Comparison of ENCODE assay signal across 8 mouse cellular contexts in genomic region chr4:148859906-148860491, GRCm38 (mm10). TPM values are rescaled to one million over a fixed set of nuclear protein-coding genes. Genes with fewer than 3 reads are reported as not detected.
DNase-seq lines count a peak whose midpoint lies in the region; ATAC-seq lines count a peak whose summit lies in the region.

No protein-coding gene starts in this region.

- no peak for DNase-seq in kidney, adult 9 months
- DNase-seq in brain, adult 2 months (ENCODE audit: low read depth, low spot score): peak; percentile 20
- peak; percentile 46 for DNase-seq in forelimb bud, embryonic 11.5 days (ENCODE audit: low read depth, low spot score)
- no peak for DNase-seq in cerebellum, adult 8-10 months
- DNase-seq in natural killer cell, adult 2 months (ENCODE audit: low spot score in 2 of 2): no peak
- no peak for DNase-seq in adrenal gland, adult 18-20 months (ENCODE audit: low spot score in 2 of 2)

- H3K9me3 ChIP-seq in kidney, embryonic 15.5 days (replicated peaks): no peaks in the 10 kb centered on the region
- no peaks in the 10 kb centered on the region for H3K9me3 ChIP-seq in midbrain, embryonic 13.5 days

- peaks cover 39% of the 10 kb centered on the region for H3K27me3 ChIP-seq in kidney, embryonic 15.5 days
- H3K27me3 ChIP-seq in midbrain, embryonic 13.5 days: peaks cover 71% of the 10 kb centered on the region

- peaks cover 31% of the 10 kb centered on the region for H3K4me1 ChIP-seq in kidney, embryonic 15.5 days
- H3K4me1 ChIP-seq in midbrain, embryonic 13.5 days (replicated peaks): peaks cover 60% of the 10 kb centered on the region

- ATAC-seq in kidney, embryonic 15.5 days (replicated peaks; ENCODE audit: low FRiP score): peak; percentile 57
- peak; percentile 78 for ATAC-seq in midbrain, embryonic 13.5 days

- WGBS in kidney, embryonic 15.5 days: 4% methylated on average over 27 of the region's 27 CpGs
- 0% methylated on average over 27 of the region's 27 CpGs for WGBS in midbrain, embryonic 13.5 days

- peak overlapping the region; percentile 60 for H3K4me2 ChIP-seq in kidney, embryonic 15.5 days
- H3K4me2 ChIP-seq in midbrain, embryonic 13.5 days (replicated peaks): peak overlapping the region; percentile 57

- 0 out of 2 replicates have a peak overlapping the region, but pooled peaks have one; percentile 5 for H3K9ac ChIP-seq in kidney, embryonic 15.5 days
- peak overlapping the region; percentile 53 for H3K9ac ChIP-seq in midbrain, embryonic 13.5 days (replicated peaks)

- H3K36me3 ChIP-seq in kidney, embryonic 15.5 days: no peaks in the 10 kb centered on the region
- no peaks in the 10 kb centered on the region for H3K36me3 ChIP-seq in midbrain, embryonic 13.5 days

- peak overlapping the region; percentile 34 for H3K4me3 ChIP-seq in kidney, embryonic 15.5 days (replicated peaks)
- peak overlapping the region; percentile 31 for H3K4me3 ChIP-seq in midbrain, embryonic 13.5 days (replicated peaks)

- no peak overlapping the region for H3K27ac ChIP-seq in kidney, embryonic 15.5 days
- peak overlapping the region; percentile 85 for H3K27ac ChIP-seq in midbrain, embryonic 13.5 days

RNA-seq across cellular contexts. Expression of gene Casz1, which starts 55.8 kb away (rescaled TPM):
- 7.1 and 7.3 TPM in 2 replicates for polyA plus RNA-seq in kidney, embryonic 15.5 days (2015; fragmentation: Nextera tagmentation; extraction: Ambion mirVana)
- 2.7 and 3.8 TPM in 2 replicates for polyA plus RNA-seq in midbrain, embryonic 13.5 days (2015; fragmentation: Nextera tagmentation; extraction: Ambion mirVana)
- total RNA-seq in adrenal gland, adult 18-20 months (2021): 1 to 10 TPM; 4.8 to 6.5 TPM

Comparison
In these comparisons a context has a peak if more than half of its experiments do, and no peak if none do; other contexts are left out.
1. DNase-seq: peak in brain, adult 2 months (single experiment) and forelimb bud, embryonic 11.5 days (single experiment); none in kidney, adult 9 months (single experiment), cerebellum, adult 8-10 months (single experiment), natural killer cell, adult 2 months (0 of 2) and adrenal gland, adult 18-20 months (0 of 2).